Mouse (Mus musculus): ENCODE results near the gene Dgkk.
"Not testable (repeated sequence)": the region's sequence is repeated elsewhere in the genome, so short reads cannot be mapped to it uniquely, and the experiment has no call there.

Gene Dgkk

GRCm38 (mm10) chrX:6779006-6779405, at the start of gene Dgkk:
TSS of gene Dgkk (plus strand) at chrX:6779306.
- not testable (repeated sequence) for DNase-seq

GRCm38 (mm10) chrX:6733998-6734397, 45.1 kb upstream of the Dgkk start:
- DNase-seq: no peak

DNA sequence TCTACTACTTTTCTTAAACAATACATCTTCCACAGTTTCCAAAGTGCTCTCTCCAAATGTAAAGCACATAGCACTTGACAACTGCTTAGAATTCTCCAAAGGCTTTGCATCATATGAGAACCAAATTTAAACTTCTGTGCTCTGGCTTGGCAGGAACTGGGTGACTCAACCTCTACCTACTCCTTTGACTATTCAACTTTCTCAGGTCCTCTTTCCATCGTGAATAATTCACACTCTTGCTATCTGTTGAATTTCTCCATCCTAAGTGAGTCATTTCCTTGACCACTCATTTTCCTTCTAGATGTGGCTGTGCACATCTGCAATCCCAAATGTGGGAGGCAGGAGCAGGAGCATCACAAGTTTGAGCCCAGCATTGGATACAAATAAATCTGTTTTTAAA, 28.4 kb upstream of the Dgkk start:
- DNase-seq: no peak

- DNase-seq: no peak
These were observed 27.5 kb upstream of the Dgkk start for GRCm38 (mm10) chrX:6751549-6752047.

GRCm38 (mm10) chrX:6777489-6778249, 1.4 kb upstream of the Dgkk start:
- no peak for DNase-seq

DNA sequence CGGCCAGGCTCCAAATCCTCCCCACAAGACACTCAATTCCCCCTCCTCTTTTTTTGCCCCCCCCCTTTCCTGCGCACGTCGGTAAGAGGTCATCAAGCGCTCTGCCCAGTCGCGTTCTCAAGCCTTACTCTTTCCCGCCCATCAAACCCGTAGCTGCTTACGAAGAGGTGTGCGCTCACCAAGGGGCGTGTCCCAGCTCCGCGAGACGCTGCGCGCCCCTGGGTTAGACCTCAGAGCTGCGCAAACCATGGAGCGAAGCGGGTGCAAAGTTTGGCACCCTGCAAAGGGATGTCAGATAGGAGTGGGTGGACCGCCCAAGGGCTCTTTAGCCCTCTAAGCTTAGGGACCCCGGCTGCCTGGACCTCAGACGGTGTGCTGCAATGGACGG, 862 bp upstream of the Dgkk start:
- DNase-seq: peak; percentile 4 to 7

GRCm38 (mm10) chrX:6779969-6780539, 948 bp downstream of the Dgkk start:
- DNase-seq: no peak

DNA sequence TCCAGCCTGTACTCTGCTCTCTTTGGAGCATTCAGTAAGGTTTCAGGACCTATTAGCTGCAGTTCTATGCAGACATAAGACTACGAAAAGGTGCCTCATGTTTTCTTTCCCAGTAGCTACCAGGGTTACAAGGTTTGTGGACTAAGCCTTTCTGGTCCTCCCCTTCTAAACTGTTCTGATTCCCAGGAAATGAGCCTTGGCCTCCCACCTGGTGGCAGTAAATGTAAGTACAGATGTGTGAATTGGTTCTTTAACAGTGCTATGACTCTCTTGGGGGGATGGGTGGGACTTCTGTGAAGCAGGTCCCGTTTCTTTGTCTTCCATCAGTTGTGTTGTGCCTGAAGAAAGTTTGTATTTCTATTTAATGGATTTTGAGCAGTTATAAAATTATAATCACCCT, 53.4 kb downstream of the Dgkk start:
- no peak for DNase-seq

GRCm38 (mm10) chrX:6853466-6853865, 74.4 kb downstream of the Dgkk start:
- DNase-seq: no peak

GRCm38 (mm10) chrX:6854136-6854535, 75.0 kb downstream of the Dgkk start:
- no peak for DNase-seq

- no peak for DNase-seq
These were observed 114.8 kb downstream of the Dgkk start for GRCm38 (mm10) chrX:6893933-6894332.

DNA sequence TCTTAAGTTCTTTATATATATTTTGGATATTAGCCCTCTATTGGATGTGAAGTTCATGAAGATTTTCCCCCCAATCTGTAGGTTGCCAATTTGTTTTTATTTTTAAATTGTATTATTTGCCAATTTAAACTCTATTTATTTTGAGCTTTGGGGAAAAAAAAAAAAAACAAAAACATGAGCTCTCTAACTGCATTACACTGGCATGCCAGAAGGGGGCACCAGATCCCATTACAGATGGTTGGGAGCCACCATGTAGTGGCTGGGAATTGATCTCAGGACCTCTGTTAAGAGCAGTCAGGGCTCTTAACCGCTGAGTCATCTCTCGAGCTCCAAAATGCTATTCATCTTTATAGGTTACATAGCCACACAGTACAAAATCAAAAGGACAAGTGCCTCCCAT, 131.9 kb downstream of the Dgkk start:
- DNase-seq: no peak

DNA sequence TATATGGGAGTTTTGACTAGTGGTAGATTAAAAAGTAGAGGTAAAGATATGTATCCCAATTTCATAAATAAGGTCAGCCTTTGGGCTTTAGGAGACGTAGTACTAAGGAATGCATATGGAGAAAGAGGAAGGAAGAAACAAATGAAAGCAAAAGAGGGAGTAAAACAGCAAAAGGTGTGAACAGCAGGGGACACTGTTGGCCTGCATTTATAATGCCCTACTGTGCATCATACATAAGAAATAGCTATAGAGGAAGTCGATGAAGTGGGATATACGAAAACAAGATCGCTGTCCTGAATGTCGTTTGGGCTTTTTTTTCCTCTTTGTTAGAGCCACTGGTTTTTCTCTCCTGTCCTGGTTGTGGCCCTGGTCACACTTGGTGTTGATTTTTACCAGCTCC, 143.1 kb downstream of the Dgkk start:
- DNase-seq: peak in 1 of 2 experiments; percentile 0

DNA sequence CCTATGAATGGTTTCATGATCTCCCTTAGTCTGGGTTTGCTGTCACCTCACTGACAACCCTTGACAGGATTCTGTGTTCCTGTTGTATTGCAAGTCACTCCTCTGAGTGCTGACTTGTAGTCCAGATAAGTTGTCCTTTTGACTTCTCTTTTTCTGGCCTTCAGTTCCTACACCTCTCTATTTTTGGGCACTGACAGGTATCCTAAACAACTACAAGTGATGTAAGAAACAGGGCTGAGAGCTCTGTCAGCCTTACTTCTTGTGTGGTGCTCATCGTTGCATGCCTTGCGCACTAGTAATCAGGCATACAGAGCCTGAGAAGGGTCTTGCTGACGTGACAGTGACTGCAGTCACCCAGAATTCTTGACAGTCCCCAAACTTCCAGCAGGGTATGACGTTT, 147.1 kb downstream of the Dgkk start:
- DNase-seq: no peak

DNA sequence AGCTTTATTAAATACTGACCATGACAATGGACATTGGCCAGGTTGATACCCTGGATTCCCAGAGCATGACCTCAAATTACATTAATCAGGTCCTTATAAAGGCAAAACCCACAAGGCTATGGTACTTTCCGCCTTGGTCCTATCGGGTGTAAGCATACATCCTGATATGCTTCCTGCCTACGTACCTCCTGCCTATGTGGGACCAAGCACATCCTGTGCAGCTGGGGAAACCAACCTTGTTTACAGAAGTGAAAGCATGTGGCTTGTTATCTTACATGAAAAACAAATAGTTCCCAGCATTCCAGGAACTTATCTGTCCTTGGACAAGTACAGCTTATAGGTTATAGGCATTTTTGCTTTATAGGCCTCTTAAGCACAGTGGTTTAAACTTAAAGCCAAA, 189.5 kb downstream of the Dgkk start:
- DNase-seq: no peak

- no peak for DNase-seq
These were observed 192.8 kb downstream of the Dgkk start for GRCm38 (mm10) chrX:6971956-6972355.

GRCm38 (mm10) chrX:6983916-6984315, 204.8 kb downstream of the Dgkk start:
- DNase-seq: not testable (repeated sequence)

Measured in lung, adult 18-20 months (tissue).